Mouse (Mus musculus): ENCODE results near the gene Tbc1d20. TPM values are rescaled to one million over a fixed set of nuclear protein-coding genes. Genes with fewer than 3 reads are reported as not detected.
A peak's percentile ranks its signal among the peaks of the same experiment; 100 is the strongest.

Gene Tbc1d20
- polyA plus RNA-seq, 1 experiment: 32.3 TPM

GRCm38 (mm10) chr2:152326654-152327053 is 33.0 kb downstream of the Tbc1d20 start:
- TF ChIP-seq EP300 (IDR thresholded peaks at IDR 0.05; ENCODE audit: insufficient read depth, low read depth, low read length): no peak
- no peak for TF ChIP-seq CTCF (IDR thresholded peaks at IDR 0.05; ENCODE audit: low read depth, low read length)
- TF ChIP-seq POLR2A (IDR thresholded peaks at IDR 0.05; ENCODE audit: insufficient read depth, low read length): no peak
- Histone ChIP-seq H3K9me3 (replicated peaks; ENCODE audit: control insufficient read depth, insufficient read depth, low read length, poor library complexity, severe bottlenecking) (no peaks in the 10 kb centered on the region), H3K4me1 (ENCODE audit: control insufficient read depth, insufficient read depth, low read length) (peaks cover 2% of the 10 kb centered on the region), H3K9ac (ENCODE audit: low read depth, poor library complexity, severe bottlenecking) (no peak overlapping the region), H3K27ac (ENCODE audit: insufficient read depth, low read length) (no peak overlapping the region), H3K36me3 (ENCODE audit: control insufficient read depth, insufficient read depth, low read length, poor library complexity, severe bottlenecking) (peaks cover 43% of the 10 kb centered on the region), H3K4me3 (ENCODE audit: low read depth, low read length) (no peak overlapping the region), H3K27me3 (ENCODE audit: control insufficient read depth, insufficient read depth, low read length, poor library complexity, severe bottlenecking) (no peaks in the 10 kb centered on the region)

- Histone ChIP-seq H3K27me3 (ENCODE audit: control insufficient read depth, insufficient read depth, low read length, poor library complexity, severe bottlenecking) (no peaks in the 10 kb centered on the region), H3K9me3 (replicated peaks; ENCODE audit: control insufficient read depth, insufficient read depth, low read length, poor library complexity, severe bottlenecking) (no peaks in the 10 kb centered on the region), H3K4me3 (ENCODE audit: low read depth, low read length) (no peak overlapping the region), H3K4me1 (ENCODE audit: control insufficient read depth, insufficient read depth, low read length) (peaks cover 2% of the 10 kb centered on the region), H3K9ac (ENCODE audit: low read depth, poor library complexity, severe bottlenecking) (no peak overlapping the region), H3K27ac (ENCODE audit: insufficient read depth, low read length) (no peak overlapping the region), H3K36me3 (ENCODE audit: control insufficient read depth, insufficient read depth, low read length, poor library complexity, severe bottlenecking) (peaks cover 43% of the 10 kb centered on the region)
- TF ChIP-seq CTCF (IDR thresholded peaks at IDR 0.05; ENCODE audit: low read depth, low read length): no peak
- no peak for TF ChIP-seq EP300 (IDR thresholded peaks at IDR 0.05; ENCODE audit: insufficient read depth, low read depth, low read length)
These were observed 34.4 kb downstream of the Tbc1d20 start for GRCm38 (mm10) chr2:152327980-152328379.

- H3K36me3 ChIP-seq (ENCODE audit: control insufficient read depth, insufficient read depth, low read length, poor library complexity, severe bottlenecking): peaks cover 27% of the 10 kb centered on the region; the same call in 1 of the 2 replicates
- H3K9ac ChIP-seq (ENCODE audit: low read depth, poor library complexity, severe bottlenecking): peak overlapping the region; percentile 89
- peak overlapping the region; percentile 21; the same call in 1 of the 2 replicates for H3K27ac ChIP-seq (ENCODE audit: insufficient read depth, low read length)
- H3K27me3 ChIP-seq (ENCODE audit: control insufficient read depth, insufficient read depth, low read length, poor library complexity, severe bottlenecking): no peaks in the 10 kb centered on the region
- no peaks in the 10 kb centered on the region for H3K9me3 ChIP-seq (replicated peaks; ENCODE audit: control insufficient read depth, insufficient read depth, low read length, poor library complexity, severe bottlenecking)
- TF ChIP-seq CTCF (IDR thresholded peaks at IDR 0.05; ENCODE audit: low read depth, low read length): no peak
- TF ChIP-seq POLR2A (IDR thresholded peaks at IDR 0.05; ENCODE audit: insufficient read depth, low read length): no peak
- no peak for TF ChIP-seq EP300 (IDR thresholded peaks at IDR 0.05; ENCODE audit: insufficient read depth, low read depth, low read length)
- peaks cover 2% of the 10 kb centered on the region for H3K4me1 ChIP-seq (ENCODE audit: control insufficient read depth, insufficient read depth, low read length)
- H3K4me3 ChIP-seq (ENCODE audit: low read depth, low read length): peak overlapping the region; percentile 60
These were observed 37.3 kb downstream of the Tbc1d20 start for GRCm38 (mm10) chr2:152330858-152331423.

GRCm38 (mm10) chr2:152332101-152332825 is 38.6 kb downstream of the Tbc1d20 start, which contains the start of gene Rbck1:
Rbck1 (minus strand) TSS chr2:152332653.
- Histone ChIP-seq H3K4me3 (ENCODE audit: low read depth, low read length) (peak within 1 kb of the TSS; percentile 94), H3K4me1 (ENCODE audit: control insufficient read depth, insufficient read depth, low read length) (peaks cover 2% of the 10 kb centered on the region), H3K27ac (ENCODE audit: insufficient read depth, low read length) (peak within 1 kb of the TSS; percentile 40), H3K27me3 (ENCODE audit: control insufficient read depth, insufficient read depth, low read length, poor library complexity, severe bottlenecking) (no peaks in the 10 kb centered on the region), H3K9me3 (replicated peaks; ENCODE audit: control insufficient read depth, insufficient read depth, low read length, poor library complexity, severe bottlenecking) (no peaks in the 10 kb centered on the region), H3K36me3 (ENCODE audit: control insufficient read depth, insufficient read depth, low read length, poor library complexity, severe bottlenecking) (peaks cover 23% of the 10 kb centered on the region), H3K9ac (ENCODE audit: low read depth, poor library complexity, severe bottlenecking) (peak within 1 kb of the TSS; percentile 89)
- peak; percentile 24 for TF ChIP-seq POLR2A (IDR thresholded peaks at IDR 0.05; ENCODE audit: insufficient read depth, low read length)
- TF ChIP-seq EP300 (IDR thresholded peaks at IDR 0.05; ENCODE audit: insufficient read depth, low read depth, low read length): no peak

GRCm38 (mm10) chr2:152333345-152334006 is 39.8 kb downstream of the Tbc1d20 start:
- H3K36me3 ChIP-seq (ENCODE audit: control insufficient read depth, insufficient read depth, low read length, poor library complexity, severe bottlenecking): peaks cover 30% of the 10 kb centered on the region
- H3K4me3 ChIP-seq (ENCODE audit: low read depth, low read length): no peak overlapping the region
- H3K4me1 ChIP-seq (ENCODE audit: control insufficient read depth, insufficient read depth, low read length): peaks cover 2% of the 10 kb centered on the region
- TF ChIP-seq EP300 (IDR thresholded peaks at IDR 0.05; ENCODE audit: insufficient read depth, low read depth, low read length) (no peak), CTCF (IDR thresholded peaks at IDR 0.05; ENCODE audit: low read depth, low read length) (no peak), POLR2A (IDR thresholded peaks at IDR 0.05; ENCODE audit: insufficient read depth, low read length) (no peak)
- no peak overlapping the region for H3K27ac ChIP-seq (ENCODE audit: insufficient read depth, low read length)
- H3K9me3 ChIP-seq (replicated peaks; ENCODE audit: control insufficient read depth, insufficient read depth, low read length, poor library complexity, severe bottlenecking): no peaks in the 10 kb centered on the region
- no peaks in the 10 kb centered on the region for H3K27me3 ChIP-seq (ENCODE audit: control insufficient read depth, insufficient read depth, low read length, poor library complexity, severe bottlenecking)
- H3K9ac ChIP-seq (ENCODE audit: low read depth, poor library complexity, severe bottlenecking): no peak overlapping the region

All from ES-Bruce4 (cell line).